Mouse (Mus musculus): ENCODE results near the gene Gm17662. TPM values are rescaled to one million over a fixed set of nuclear protein-coding genes. Genes with fewer than 3 reads are reported as not detected.
A peak's percentile ranks its signal among the peaks of the same experiment; 100 is the strongest.

Gm17662 gene
- total and polyA plus RNA-seq, 2 experiments from 2014 or later: not detected

- no peaks in the 10 kb centered on the region for H3K27me3 ChIP-seq (ENCODE audit: insufficient read depth, low read length)
- no peaks in the 10 kb centered on the region for H3K4me1 ChIP-seq (ENCODE audit: insufficient read depth)
- TF ChIP-seq CTCF (IDR thresholded peaks at IDR 0.05; ENCODE audit: low read depth): no peak
- no peaks in the 10 kb centered on the region for H3K36me3 ChIP-seq (ENCODE audit: insufficient read depth)
- 76% methylated on average over 2 of the region's 2 CpGs for WGBS
- no peak overlapping the region for H3K4me2 ChIP-seq (ENCODE audit: low read depth)
- DNase-seq (no peak), ATAC-seq (no peak)
- no peak overlapping the region for H3K4me3 ChIP-seq (ENCODE audit: low read depth, low read length)
- no peak overlapping the region for H3K27ac ChIP-seq (ENCODE audit: low read depth, low read length)
- no peak overlapping the region for H3K9ac ChIP-seq
- H3K9me3 ChIP-seq (ENCODE audit: low read length): no peaks in the 10 kb centered on the region
Observed at GRCm38 (mm10) chr4:104855216-104855615, 1.9 kb upstream of the Gm17662 start.

GRCm38 (mm10) chr4:104857823-104858222, 694 bp downstream of the Gm17662 start:
- no peak for DNase-seq
- TF ChIP-seq CTCF (IDR thresholded peaks at IDR 0.05; ENCODE audit: low read depth): no peak
- Histone ChIP-seq H3K27me3 (ENCODE audit: insufficient read depth, low read length) (no peaks in the 10 kb centered on the region), H3K4me3 (ENCODE audit: low read depth, low read length) (no peak overlapping the region), H3K27ac (ENCODE audit: low read depth, low read length) (no peak overlapping the region), H3K9me3 (ENCODE audit: low read length) (no peaks in the 10 kb centered on the region), H3K4me1 (ENCODE audit: insufficient read depth) (no peaks in the 10 kb centered on the region), H3K36me3 (ENCODE audit: insufficient read depth) (no peaks in the 10 kb centered on the region), H3K4me2 (ENCODE audit: low read depth) (no peak overlapping the region), H3K9ac (no peak overlapping the region)
- 61% methylated on average over 4 of the region's 4 CpGs for WGBS
- no peak for ATAC-seq

GRCm38 (mm10) chr4:104861241-104861640, 4.1 kb downstream of the Gm17662 start:
- no peak for TF ChIP-seq CTCF (IDR thresholded peaks at IDR 0.05; ENCODE audit: low read depth)
- DNase-seq (no peak), ATAC-seq (no peak)
- Histone ChIP-seq H3K4me1 (ENCODE audit: insufficient read depth) (no peaks in the 10 kb centered on the region), H3K9me3 (ENCODE audit: low read length) (no peaks in the 10 kb centered on the region), H3K9ac (no peak overlapping the region), H3K27ac (ENCODE audit: low read depth, low read length) (no peak overlapping the region), H3K4me2 (ENCODE audit: low read depth) (no peak overlapping the region), H3K4me3 (ENCODE audit: low read depth, low read length) (no peak overlapping the region), H3K27me3 (ENCODE audit: insufficient read depth, low read length) (no peaks in the 10 kb centered on the region), H3K36me3 (ENCODE audit: insufficient read depth) (no peaks in the 10 kb centered on the region)
- WGBS: 80% methylated on average over 8 of the region's 8 CpGs

GRCm38 (mm10) chr4:104864397-104864796, 7.3 kb downstream of the Gm17662 start:
- no peak for ATAC-seq
- H3K27ac ChIP-seq (ENCODE audit: low read depth, low read length): no peak overlapping the region
- H3K4me1 ChIP-seq (ENCODE audit: insufficient read depth): no peaks in the 10 kb centered on the region
- no peaks in the 10 kb centered on the region for H3K36me3 ChIP-seq (ENCODE audit: insufficient read depth)
- DNase-seq: no peak
- WGBS: 98% methylated on average over 1 of the region's 1 CpGs
- H3K27me3 ChIP-seq (ENCODE audit: insufficient read depth, low read length): no peaks in the 10 kb centered on the region
- no peak overlapping the region for H3K9ac ChIP-seq
- H3K4me2 ChIP-seq (ENCODE audit: low read depth): no peak overlapping the region
- H3K9me3 ChIP-seq (ENCODE audit: low read length): no peaks in the 10 kb centered on the region
- no peak overlapping the region for H3K4me3 ChIP-seq (ENCODE audit: low read depth, low read length)
- TF ChIP-seq CTCF (IDR thresholded peaks at IDR 0.05; ENCODE audit: low read depth): no peak

GRCm38 (mm10) chr4:104869581-104869980, 12.5 kb downstream of the Gm17662 start:
- Histone ChIP-seq H3K9ac (no peak overlapping the region), H3K4me1 (ENCODE audit: insufficient read depth) (no peaks in the 10 kb centered on the region), H3K9me3 (ENCODE audit: low read length) (no peaks in the 10 kb centered on the region), H3K36me3 (ENCODE audit: insufficient read depth) (no peaks in the 10 kb centered on the region), H3K4me3 (ENCODE audit: low read depth, low read length) (no peak overlapping the region), H3K27me3 (ENCODE audit: insufficient read depth, low read length) (no peaks in the 10 kb centered on the region), H3K27ac (ENCODE audit: low read depth, low read length) (no peak overlapping the region), H3K4me2 (ENCODE audit: low read depth) (no peak overlapping the region)
- DNase-seq (no peak), ATAC-seq (no peak)
- no peak for TF ChIP-seq CTCF (IDR thresholded peaks at IDR 0.05; ENCODE audit: low read depth)

- no peak for TF ChIP-seq CTCF (IDR thresholded peaks at IDR 0.05; ENCODE audit: low read depth)
- no peaks in the 10 kb centered on the region for H3K27me3 ChIP-seq (ENCODE audit: insufficient read depth, low read length)
- no peak overlapping the region for H3K4me2 ChIP-seq (ENCODE audit: low read depth)
- no peaks in the 10 kb centered on the region for H3K4me1 ChIP-seq (ENCODE audit: insufficient read depth)
- no peaks in the 10 kb centered on the region for H3K36me3 ChIP-seq (ENCODE audit: insufficient read depth)
- H3K4me3 ChIP-seq (ENCODE audit: low read depth, low read length): no peak overlapping the region
- whole genome bisulfite sequencing: 90% methylated on average over 5 of the region's 5 CpGs
- ATAC-seq (no peak), DNase-seq (no peak)
- no peaks in the 10 kb centered on the region for H3K9me3 ChIP-seq (ENCODE audit: low read length)
- H3K27ac ChIP-seq (ENCODE audit: low read depth, low read length): no peak overlapping the region
- no peak overlapping the region for H3K9ac ChIP-seq
Observed at GRCm38 (mm10) chr4:104870196-104870595, 13.1 kb downstream of the Gm17662 start.

- ATAC-seq: no peak
- Histone ChIP-seq H3K4me1 (ENCODE audit: insufficient read depth) (no peaks in the 10 kb centered on the region), H3K27ac (ENCODE audit: low read depth, low read length) (no peak overlapping the region), H3K27me3 (ENCODE audit: insufficient read depth, low read length) (no peaks in the 10 kb centered on the region), H3K4me3 (ENCODE audit: low read depth, low read length) (no peak overlapping the region), H3K9ac (no peak overlapping the region), H3K4me2 (ENCODE audit: low read depth) (no peak overlapping the region), H3K36me3 (ENCODE audit: insufficient read depth) (no peaks in the 10 kb centered on the region), H3K9me3 (ENCODE audit: low read length) (no peaks in the 10 kb centered on the region)
- WGBS: 61% methylated on average over 4 of the region's 4 CpGs
- DNase-seq: no peak
- peak; percentile 36; the same call in 1 of the 2 replicates for TF ChIP-seq CTCF (IDR thresholded peaks at IDR 0.05; ENCODE audit: low read depth)
Observed at GRCm38 (mm10) chr4:104875832-104876231, 18.7 kb downstream of the Gm17662 start.

- Histone ChIP-seq H3K4me2 (ENCODE audit: low read depth) (no peak within 1 kb of the TSS), H3K4me3 (ENCODE audit: low read depth, low read length) (no peak within 1 kb of the TSS), H3K9ac (no peak within 1 kb of the TSS), H3K9me3 (ENCODE audit: low read length) (no peaks in the 10 kb centered on the region), H3K27me3 (ENCODE audit: insufficient read depth, low read length) (no peaks in the 10 kb centered on the region), H3K27ac (ENCODE audit: low read depth, low read length) (no peak within 1 kb of the TSS), H3K4me1 (ENCODE audit: insufficient read depth) (no peaks in the 10 kb centered on the region), H3K36me3 (ENCODE audit: insufficient read depth) (no peaks in the 10 kb centered on the region)
- WGBS: 90% methylated on average over 3 of the region's 3 CpGs
- ATAC-seq (no peak), DNase-seq (no peak)
- no peak for TF ChIP-seq CTCF (IDR thresholded peaks at IDR 0.05; ENCODE audit: low read depth)
Observed at GRCm38 (mm10) chr4:104876323-104876722, 19.2 kb downstream of the Gm17662 start, which contains the start of gene C8a. TSS of gene C8a (minus strand) at chr4:104876398.
